Mouse (Mus musculus) layer of hippocampus, postnatal 14 days (tissue): ENCODE data around the gene 1700028K03Rik. TPM values are rescaled to one million over a fixed set of nuclear protein-coding genes. Genes with fewer than 3 reads are reported as not detected.

Experiments used
- DNase-seq, 2 experiments: peaks; one replicate each; pipeline ENCODE4 v3.0.0; 2021 to 2022; ENCODE audit warnings: low spot score in 2 of 2, mixed read lengths in 1 of 2
- long read RNA-seq, 2 experiments: library from polyadenylated mRNA; stranded (forward); transcript quantifications; one replicate each; pipeline ENCODE4 v2.0.0; 2021
- total RNA-seq, 2 experiments: library from RNA; stranded (reverse); gene quantifications; 2 replicates each; pipeline ENCODE4 v1.2.3; 2021

1700028K03Rik gene
- under 1 TPM; 0.25 to 0.57 TPM for total RNA-seq
- long read RNA-seq, experiment 1: 0 reads
- long read RNA-seq, experiment 2, partial matches to known transcripts: 0 of 1 reads
- long read RNA-seq, experiment 2, other reads (novel, unspliced or antisense): 1 of 1 reads

DNA sequence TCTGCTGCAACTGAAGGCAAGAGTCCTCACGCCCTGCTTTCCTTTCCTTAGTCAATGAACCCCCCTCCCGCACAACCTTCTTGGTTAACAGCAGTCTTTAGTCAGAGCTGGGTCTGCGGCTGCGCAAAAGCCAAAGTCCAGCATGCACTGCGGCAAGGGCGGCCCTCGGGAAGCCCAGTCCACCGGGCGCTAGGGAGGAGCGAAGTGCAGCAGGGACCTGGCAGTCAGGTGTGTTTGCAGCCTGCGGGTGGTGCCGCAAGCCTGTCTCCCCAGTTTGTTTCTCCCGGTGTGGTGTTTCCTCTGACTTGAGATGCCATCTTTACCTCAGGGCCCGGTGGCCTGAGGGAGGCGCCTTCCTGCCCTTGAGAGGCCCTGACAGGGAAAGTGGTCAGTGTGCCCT lies at the start of gene 1700028K03Rik:
Gene 1700028K03Rik (plus strand): TSS at position 129 of the 400 bp plus-strand sequence.
- DNase-seq: no peak

DNA sequence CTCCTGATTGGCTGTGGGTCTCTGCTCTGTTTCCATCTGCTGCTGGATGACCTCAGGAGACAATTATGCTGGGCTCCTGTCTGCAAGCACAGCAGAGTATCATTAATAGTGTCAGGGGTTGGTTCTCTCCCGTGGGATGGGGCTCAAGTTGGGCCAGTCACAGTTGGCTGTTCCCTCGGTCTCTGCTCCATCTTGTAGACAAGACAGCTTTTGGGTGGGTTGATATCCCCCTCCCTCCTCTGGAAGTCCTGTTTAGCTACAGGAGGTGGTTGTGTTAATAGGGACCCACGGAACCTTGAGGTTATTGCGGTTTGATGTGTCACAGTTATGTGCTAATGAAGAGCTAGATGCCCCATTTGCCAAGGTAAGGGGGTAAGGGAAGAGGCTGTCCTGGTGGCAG lies 45.5 kb upstream of the 1700028K03Rik start:
- DNase-seq: no peak

DNA sequence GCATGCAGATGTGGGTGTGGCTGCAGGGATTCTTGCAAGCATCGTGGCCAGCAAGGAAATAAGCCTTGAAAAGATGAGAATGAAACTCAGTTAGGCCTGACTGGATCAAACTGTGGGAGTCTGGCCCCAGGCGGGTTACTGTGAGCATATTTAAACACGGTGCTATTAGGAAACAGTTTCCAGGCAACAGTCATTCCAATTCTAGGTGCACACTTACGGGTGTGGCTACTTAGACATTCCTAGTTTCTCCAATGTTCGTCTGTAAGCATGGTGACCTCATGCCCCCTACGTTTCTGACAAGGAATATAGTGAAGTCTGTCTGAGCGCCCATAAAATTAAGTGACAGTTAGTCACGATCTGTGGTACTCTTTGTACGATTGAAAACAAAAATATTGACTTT lies 43.5 kb upstream of the 1700028K03Rik start:
- DNase-seq: no peak

DNA sequence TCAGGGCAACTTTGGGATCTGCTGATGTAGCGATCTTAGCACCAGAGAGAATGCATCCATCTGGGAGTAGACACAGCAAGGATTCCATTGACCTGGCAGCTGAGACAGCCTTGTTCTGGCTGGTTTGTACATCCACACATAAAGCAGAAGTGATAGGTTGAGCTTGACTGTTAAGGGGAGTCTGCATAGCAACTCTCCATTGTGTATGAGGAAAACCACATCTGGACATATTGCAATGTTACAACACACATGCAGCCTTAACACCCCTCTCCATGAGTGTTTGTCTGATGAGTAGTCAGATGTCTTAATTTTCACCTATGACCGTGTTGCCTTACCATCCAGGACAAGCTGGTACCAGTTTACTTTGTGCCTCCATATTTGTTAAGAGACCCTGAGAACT lies 42.0 kb upstream of the 1700028K03Rik start:
- DNase-seq: no peak

DNA sequence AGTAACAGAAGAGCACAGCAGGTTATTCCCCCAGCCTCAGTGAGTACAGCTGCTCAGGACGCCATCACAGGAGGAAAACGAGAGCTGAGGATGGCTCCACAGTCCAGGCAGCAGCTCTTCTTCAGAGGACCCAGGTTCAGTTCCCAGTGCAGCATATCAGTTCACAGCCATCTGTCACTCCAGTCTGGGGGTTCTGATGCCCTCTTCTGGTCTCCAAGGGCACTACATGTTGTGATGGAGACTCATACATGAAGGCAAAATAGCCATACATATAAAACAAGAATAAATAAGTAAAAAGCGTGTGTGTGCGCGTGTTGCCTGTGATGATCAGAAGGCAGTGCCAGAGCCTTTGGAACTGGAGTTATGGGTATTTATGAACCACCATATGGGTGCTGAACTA lies 39.8 kb upstream of the 1700028K03Rik start:
- no peak for DNase-seq

DNA sequence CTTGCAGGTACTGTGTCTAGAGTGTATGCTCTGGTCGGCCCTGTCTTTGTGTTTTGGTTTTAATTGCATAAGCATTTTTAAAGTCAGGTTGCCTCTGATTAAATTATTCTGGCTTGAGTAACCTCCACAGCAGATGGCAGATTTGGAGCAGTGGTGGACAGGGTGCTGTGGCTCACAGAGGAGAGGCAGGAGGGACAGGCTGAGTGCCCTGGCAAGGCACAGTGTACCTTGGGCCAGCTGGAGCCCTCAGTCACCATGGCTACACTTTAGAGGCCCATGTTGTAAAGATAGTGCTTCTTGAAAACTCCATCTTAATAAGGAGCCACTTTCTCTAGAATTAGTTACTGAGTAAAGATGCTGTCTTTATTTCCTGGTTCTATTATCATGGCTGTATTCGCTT lies 38.5 kb upstream of the 1700028K03Rik start:
- DNase-seq: peak in 1 of 2 experiments; percentile 49

DNA sequence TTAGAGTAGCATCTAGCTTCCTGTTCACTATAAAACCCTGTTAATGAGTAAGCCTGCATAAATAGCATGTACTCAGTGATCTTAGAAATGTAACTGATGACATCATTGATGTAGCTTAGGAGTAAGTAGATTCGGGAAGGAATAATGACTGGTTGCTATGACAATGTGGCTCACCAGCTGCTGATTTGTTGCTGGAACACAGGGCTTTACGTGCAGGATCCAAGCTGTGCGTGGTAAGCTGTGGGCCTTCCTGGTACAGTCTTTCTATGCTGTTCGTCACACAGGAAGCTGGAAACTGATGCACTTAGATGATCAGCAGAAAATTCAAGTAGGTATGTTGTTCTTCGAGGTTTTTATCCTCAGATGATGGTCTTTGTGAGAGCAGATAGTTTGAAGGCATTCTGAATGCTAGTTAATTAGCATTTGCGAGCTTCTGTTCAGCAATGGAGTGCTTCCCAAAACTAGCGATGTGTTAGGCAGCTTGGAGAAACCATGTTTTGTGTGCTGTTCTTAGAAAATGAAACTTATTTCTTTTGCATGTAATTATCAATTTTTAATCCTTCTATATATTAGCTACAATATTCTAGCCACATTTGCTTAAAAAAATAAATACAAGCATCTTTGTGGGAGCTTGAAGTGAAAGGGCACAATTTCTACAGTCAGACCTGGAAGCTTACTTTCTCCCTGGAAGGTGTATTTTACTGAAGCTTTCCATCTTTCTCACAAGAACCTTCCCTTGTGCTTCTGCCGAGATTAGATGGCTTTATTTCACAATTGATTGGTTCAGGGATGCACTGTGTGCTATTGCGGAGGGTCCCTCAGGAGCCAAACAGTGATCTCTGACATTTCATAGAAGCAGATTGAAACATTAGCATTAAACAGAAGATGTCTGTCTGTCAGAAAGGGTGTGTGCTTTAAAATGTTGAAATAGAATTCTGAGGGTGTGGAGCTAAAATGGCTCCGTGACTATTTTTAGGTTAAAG lies 36.7 kb upstream of the 1700028K03Rik start:
- DNase-seq: peak; percentile 67 to 85

DNA sequence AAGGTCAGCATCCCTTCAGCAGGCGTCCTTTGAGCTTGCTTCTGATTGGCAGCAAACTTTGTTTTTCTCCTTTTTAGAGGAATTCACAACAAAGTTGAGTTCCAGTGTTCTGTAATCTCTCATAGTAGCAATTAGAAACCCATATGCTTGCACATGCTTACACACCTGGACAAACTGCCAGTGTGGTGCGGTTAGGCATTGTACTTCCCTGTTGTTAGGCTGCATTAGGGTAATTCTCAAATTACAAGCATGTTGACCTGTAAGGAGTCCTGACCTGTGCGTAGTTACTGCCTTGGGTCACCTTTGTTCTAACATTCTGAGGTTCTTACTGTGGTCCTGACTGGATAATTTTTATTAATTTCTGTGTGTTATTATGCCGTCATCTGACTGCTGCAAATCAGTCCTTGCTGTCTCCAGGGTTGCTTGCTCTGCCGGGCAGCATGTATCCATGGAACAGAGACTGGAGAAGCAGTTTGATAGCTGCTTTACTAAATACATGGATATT lies 35.7 kb upstream of the 1700028K03Rik start:
- no peak for DNase-seq

DNA sequence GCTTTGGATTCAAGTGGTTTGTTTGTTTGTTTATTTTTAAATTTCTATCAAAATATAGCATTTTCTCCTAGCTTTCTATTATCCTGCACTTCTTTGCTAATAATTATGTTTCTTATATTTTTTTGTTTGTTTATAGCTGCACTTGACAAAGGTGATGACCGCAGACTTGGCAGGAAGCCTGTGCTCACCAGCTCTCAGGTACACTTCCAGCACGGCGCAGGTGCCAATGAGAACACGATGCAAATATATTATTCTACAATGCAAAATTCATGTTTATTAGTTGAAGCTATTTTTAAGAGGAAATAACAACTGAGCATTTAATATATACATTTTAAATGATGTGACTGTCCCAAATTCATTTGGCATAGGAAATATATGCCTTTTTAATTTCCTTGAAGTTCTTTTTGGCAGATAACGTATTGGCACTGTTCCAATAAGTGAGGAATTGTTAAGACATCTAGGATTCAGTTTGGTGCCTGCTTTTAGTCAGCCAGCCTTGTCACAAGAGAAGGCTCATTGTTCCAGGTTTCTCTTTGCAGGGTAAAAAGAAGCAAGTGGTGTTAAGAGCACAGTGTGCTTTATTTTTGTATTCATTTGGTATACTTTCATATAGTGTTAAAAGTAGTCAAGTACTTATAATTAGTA lies 34.5 kb upstream of the 1700028K03Rik start:
- DNase-seq: no peak

DNA sequence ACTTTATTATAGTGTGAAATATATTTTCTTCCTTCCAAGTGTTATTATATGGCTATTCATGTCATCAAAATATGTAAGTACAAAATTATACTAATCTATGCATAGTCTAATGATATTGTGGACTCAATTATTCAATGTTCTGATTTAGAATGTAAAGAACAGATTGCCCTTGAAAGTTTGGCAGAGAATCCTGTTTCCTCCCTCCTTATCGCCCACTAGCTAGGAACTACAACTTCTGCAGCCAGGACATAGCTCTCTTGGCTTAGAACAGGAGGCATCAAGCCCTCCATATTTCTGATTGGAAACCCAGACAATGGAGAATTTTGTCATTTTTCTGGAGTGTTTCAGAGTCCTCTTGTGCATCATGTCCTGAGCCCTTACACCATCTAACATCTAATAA lies 33.8 kb upstream of the 1700028K03Rik start:
- no peak for DNase-seq

DNA sequence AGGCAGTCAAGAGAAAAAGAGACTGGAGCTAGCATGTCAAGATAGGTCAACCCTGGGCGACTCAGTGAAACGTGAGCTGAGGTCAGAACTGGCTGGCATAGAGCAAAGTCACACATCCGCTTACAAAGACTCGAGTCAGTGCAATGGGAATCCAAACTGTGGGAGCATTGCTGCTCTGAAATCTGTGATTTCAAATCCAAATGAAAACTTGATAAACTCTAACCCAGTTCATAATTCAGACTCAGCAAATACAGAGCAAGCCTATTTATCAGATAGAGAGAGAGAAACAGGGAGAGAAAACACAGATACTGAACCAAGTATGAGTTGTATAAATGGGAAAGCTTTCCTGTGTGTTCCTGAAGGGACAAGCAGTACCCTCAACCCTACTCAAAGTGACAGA lies 27.2 kb upstream of the 1700028K03Rik start, which contains the start of gene Gm42669:
Gene Gm42669 (plus strand): TSS at position 301 of the 400 bp plus-strand sequence.
- DNase-seq: no peak

DNA sequence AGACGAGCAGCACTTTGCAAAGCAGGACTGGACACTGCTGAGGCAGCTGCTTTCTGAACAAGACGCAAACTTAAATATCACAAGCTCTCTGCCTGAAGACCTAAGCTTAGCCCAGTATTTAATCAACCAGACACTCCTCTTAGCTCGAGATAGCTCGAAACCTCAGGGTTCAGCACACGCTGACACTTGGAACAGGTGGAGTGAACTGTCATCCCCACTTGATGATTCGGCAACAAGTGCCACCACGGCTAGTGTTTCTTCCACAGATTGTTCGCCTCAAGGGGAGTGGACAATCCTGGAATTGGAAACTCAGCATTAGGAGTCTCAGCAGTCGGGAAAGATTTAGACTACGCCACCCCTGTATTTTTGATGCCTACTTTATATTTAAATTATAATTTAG lies 24.0 kb upstream of the 1700028K03Rik start:
- no peak for DNase-seq

DNA sequence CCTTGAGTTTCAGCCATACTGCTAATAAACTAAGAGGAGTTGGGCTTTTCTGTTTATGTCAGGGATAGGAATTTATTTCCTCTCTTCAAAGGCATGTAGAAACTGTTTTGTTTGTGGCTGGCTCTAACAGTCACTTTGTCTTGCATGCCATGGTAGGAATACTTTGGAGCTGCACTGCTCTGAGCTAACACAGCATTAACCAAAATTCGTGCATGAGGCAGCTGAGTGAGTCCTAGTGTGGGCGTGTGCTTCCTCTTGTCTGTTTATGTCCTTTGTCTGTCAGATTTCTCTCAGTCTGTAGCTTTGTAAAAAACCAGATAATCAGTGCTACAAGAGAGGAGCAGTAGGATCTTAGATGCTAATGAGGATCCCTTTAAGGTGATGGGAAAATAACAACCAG lies 23.2 kb upstream of the 1700028K03Rik start:
- DNase-seq: no peak

DNA sequence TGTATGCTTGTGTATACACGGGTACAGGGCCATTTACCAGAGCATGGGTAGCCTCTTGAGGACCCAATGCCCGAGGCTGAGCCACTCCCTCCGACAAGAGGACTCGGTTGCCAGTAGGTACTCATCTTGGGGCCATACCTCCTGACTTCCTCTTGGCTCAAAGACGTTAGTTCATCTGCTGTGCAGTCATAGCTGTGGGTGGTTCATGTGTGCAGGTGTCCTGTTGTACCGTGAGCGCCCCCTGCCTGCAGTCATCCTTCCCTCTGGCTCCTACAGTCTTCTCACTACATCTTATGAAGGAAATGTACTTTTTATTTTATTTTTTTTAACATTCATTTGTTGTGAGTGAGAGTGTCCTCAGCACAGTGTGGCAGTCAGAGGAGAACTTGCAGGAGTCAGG lies 20.9 kb upstream of the 1700028K03Rik start:
- no peak for DNase-seq

DNA sequence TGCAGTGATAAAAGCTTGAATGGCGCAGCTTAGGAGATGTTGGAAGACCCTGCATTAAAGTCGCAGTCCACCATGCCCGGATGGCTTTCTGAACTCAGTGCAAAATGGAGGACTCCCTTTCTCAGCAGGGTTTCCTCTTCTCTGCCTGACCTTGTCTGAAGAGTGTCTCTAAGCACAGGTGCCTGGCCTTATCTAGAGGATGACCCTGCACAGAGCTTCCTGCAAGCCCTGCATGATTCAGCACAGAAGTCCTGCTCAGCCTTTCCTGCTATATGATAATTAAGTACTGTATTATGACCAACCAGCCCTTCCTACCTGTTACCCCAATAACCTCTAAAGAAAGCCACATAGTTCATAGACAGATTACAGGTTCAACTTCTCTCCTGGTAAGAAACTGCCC lies 19.1 kb upstream of the 1700028K03Rik start:
- no peak for DNase-seq

DNA sequence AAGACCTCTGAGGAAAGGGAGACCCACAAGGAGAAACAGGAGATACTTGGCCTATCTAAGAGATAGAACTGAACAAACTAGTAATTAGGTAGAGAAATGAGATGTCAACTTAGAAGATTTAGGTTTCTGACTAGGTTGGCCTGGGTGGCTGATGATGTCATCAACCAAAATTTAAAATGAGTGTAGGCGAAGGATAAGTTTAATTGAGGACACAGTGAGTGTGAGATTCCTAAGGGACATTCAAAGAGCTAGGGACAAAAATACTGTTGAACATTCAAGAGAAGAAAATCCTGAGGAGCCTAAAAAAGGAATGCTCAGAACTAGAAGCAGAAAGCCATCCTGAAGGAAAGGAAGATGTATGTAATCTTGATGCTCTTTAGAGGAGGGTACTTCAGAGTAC lies 18.4 kb upstream of the 1700028K03Rik start:
- DNase-seq: no peak

DNA sequence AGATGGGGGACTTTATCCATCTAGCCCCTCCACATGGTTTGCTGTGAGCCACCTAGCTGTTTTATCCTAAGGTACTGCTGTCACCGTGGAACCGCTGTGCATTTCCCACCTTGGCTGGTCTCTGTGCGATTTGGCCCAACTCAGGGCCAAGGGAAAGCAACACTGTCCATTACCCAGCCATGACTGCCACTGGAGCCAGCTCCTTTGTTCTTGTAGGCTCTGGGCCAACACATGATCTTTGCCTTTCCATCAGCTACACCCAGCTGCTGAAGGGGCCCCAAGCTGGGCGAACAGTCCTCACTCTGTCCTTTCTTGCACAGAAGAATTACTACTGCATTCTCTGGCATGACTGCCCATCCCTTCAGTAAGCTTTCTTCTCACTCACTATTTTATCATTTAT lies 15.9 kb upstream of the 1700028K03Rik start:
- DNase-seq: no peak

DNA sequence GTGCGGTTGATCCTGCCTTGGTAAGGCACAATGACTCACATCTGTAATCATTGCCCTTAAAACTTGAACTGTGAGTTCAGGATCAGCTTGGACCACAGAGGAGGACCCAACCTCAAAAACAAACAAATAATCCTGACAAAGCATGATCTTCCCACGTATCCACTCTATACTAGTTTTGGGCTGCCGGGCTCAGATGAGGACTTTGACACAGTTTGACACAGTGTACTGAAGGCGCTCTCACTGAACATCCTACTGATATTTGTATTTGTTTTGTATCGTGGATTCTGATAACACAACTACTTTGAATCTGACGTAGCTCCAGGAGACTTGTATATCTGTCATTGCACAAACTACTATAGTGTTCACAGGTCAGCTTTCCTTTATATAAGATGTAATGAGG lies 13.1 kb upstream of the 1700028K03Rik start:
- no peak for DNase-seq

DNA sequence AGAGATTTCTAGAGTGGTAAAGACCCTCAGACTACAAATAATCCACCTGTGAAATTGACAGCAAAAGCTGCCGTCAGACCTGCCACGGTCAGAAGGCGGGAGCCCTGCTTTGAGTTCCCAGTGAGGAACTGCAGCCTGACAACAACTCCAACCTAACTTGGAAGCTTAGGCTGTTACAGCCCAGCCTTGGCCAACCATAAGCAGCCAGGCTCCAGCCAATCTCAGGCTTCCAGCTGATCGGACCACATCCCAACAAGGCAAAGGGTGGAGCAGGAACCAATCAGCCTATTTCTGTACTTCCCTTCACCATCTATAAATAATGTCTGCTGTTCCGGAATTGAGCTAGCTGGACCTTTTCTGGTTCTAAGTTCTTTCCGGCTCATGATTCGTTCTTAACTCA lies 12.6 kb upstream of the 1700028K03Rik start:
- DNase-seq: no peak

DNA sequence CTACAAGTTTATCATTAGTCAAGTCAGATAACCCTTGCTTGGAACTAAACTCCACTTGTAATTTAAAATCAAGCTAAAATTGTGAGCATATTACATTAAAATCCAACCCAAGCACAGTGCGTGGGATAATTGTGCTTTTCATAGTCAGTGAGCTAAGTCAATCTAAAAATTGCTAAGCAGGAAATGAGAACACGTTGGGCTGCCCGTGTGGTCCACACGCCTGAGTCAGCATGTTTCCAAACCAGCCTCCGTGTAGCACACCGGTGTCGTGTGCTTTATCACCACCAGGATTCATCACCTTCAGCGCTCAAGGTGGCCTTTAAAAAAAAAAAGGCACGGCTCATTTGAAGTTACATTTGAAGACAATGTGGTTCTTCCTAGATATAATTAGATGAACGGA lies 10.2 kb upstream of the 1700028K03Rik start:
- no peak for DNase-seq

DNA sequence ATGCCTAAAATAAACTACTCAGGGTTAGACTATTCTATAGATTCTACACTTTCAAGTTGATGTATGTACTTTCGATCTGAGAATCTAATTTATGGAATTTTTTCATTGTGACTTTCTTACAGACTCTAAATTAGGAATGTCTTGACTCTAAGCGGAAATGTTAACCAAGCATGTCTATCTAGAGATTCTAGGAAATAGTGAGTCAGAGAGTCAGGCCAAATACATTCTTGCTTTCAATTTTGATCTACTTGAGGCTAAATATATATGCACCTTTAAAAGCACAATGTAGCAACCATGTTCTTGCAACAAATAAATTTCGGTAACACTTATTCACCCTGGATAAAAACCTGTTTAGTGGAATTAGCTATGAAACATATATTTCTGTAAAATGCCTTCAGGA lies 5.7 kb upstream of the 1700028K03Rik start:
- DNase-seq: no peak

DNA sequence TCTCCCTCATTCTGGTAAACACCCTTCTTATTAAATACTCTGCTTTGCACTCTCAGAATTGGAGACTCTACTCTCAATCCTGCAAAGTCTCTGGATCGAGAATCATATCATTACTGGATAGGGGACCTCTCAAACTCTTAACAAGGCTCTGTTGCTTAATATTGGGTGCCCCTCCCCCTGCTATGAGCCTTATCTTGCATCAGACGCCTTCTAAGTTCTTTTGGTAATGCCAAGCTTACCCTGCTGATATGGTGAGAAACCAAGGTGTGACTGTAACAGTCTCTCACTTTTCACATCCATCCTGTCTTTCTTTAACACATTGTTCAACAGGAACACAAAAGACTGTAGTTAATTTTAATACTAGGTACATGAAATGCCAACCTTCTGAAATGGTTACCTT lies 919 bp upstream of the 1700028K03Rik start:
- DNase-seq: no peak
